Mouse (Mus musculus): ENCODE measurements around the gene Maml3.

Gene Maml3

GRCm38 (mm10) chr3:51773587-51773986 is 331.3 kb downstream of the Maml3 start:
- no peak for DNase-seq

GRCm38 (mm10) chr3:51771839-51772630 is 332.8 kb downstream of the Maml3 start:
- no peak for DNase-seq

- no peak for DNase-seq
Measured at GRCm38 (mm10) chr3:51769196-51769595, 335.7 kb downstream of the Maml3 start.

- DNase-seq: no peak
Measured at GRCm38 (mm10) chr3:51765220-51765923, 339.5 kb downstream of the Maml3 start.

GRCm38 (mm10) chr3:51764175-51764574 is 340.7 kb downstream of the Maml3 start:
- no peak for DNase-seq

- DNase-seq: no peak
Measured at GRCm38 (mm10) chr3:51762900-51763299, 342.0 kb downstream of the Maml3 start.

GRCm38 (mm10) chr3:51759534-51759933 is 345.3 kb downstream of the Maml3 start:
- DNase-seq: no peak

GRCm38 (mm10) chr3:51757032-51757431 is 347.8 kb downstream of the Maml3 start:
- no peak for DNase-seq

- no peak for DNase-seq
Measured at GRCm38 (mm10) chr3:51756283-51756682, 348.6 kb downstream of the Maml3 start.

GRCm38 (mm10) chr3:51753262-51753661 is 351.6 kb downstream of the Maml3 start:
- DNase-seq: no peak

GRCm38 (mm10) chr3:51751440-51751839 is 353.4 kb downstream of the Maml3 start:
- DNase-seq: no peak

GRCm38 (mm10) chr3:51749812-51750481 is 354.9 kb downstream of the Maml3 start:
- no peak for DNase-seq

- no peak for DNase-seq
Measured at GRCm38 (mm10) chr3:51749421-51749811, 355.5 kb downstream of the Maml3 start.

- no peak for DNase-seq
Measured at GRCm38 (mm10) chr3:51748436-51749376, 356.2 kb downstream of the Maml3 start.

- no peak for DNase-seq
Measured at GRCm38 (mm10) chr3:51746816-51747215, 358.1 kb downstream of the Maml3 start.

- DNase-seq: no peak
Measured at GRCm38 (mm10) chr3:51745162-51745561, 359.7 kb downstream of the Maml3 start.

- no peak for DNase-seq
Measured at GRCm38 (mm10) chr3:51744339-51744759, 360.5 kb downstream of the Maml3 start.

GRCm38 (mm10) chr3:51742405-51742804 is 362.5 kb downstream of the Maml3 start:
- DNase-seq: no peak

GRCm38 (mm10) chr3:51741824-51742223 is 363.1 kb downstream of the Maml3 start:
- no peak for DNase-seq

GRCm38 (mm10) chr3:51739835-51740112 is 365.1 kb downstream of the Maml3 start:
- no peak for DNase-seq

- no peak for DNase-seq
Measured at GRCm38 (mm10) chr3:51739049-51739834, 365.6 kb downstream of the Maml3 start.

GRCm38 (mm10) chr3:51733685-51734084 is 371.2 kb downstream of the Maml3 start:
- no peak for DNase-seq

Data from spleen, adult 18-20 months (tissue).